In genomic region chr8:61466696-61467552, GRCm38 (mm10) we compare ENCODE assay signal across 21 mouse cellular contexts. TPM values are rescaled to one million over a fixed set of nuclear protein-coding genes. Genes with fewer than 3 reads are reported as not detected.
DNase-seq lines count a peak whose midpoint lies in the region; ATAC-seq lines count a peak whose summit lies in the region.
"Had no signal": no experiment of that assay in that cellular context is flagged by ENCODE, and none has a peak within 500 bp of the region (broad histone marks: within the 10 kb centered on the region; RNA-seq: fewer than 3 reads in every experiment).

No protein-coding gene starts in this region.

- no peaks in the 10 kb centered on the region for H3K9me3 ChIP-seq in hindbrain, embryonic 13.5 days
- H3K9me3 ChIP-seq in hindbrain, embryonic 10.5 days: no peaks in the 10 kb centered on the region
- H3K9me3 ChIP-seq in hindbrain, embryonic 15.5 days: no peaks in the 10 kb centered on the region
- H3K9me3 ChIP-seq in midbrain, embryonic 13.5 days: no peaks in the 10 kb centered on the region
- H3K9me3 ChIP-seq in neural tube, embryonic 14.5 days (ENCODE audit: control insufficient read depth, low read length): no peaks in the 10 kb centered on the region
- H3K9me3 ChIP-seq: embryonic facial prominence, embryonic 13.5 days; megakaryocyte, embryonic 14.5 days had no signal

- DNase-seq in hindbrain, embryonic 10.5 days (ENCODE audit: low spot score): no peak
- no peak for DNase-seq in cerebellum, adult 9-11 months
- DNase-seq in thymus, postnatal 10 days (ENCODE audit: low spot score in 2 of 2): no peak
- DNase-seq: adrenal gland, adult 8-10 months; cerebellum, postnatal 10 days; gastrocnemius, postnatal 36 days; kidney, adult 11 months; left cerebral cortex, postnatal 4 days; lung, adult 18-20 months; thymus, postnatal 25 days had no signal

- H3K4me2 ChIP-seq in hindbrain, embryonic 13.5 days: no peak overlapping the region
- H3K4me2 ChIP-seq in hindbrain, embryonic 15.5 days: no peak overlapping the region
- no peak overlapping the region for H3K4me2 ChIP-seq in midbrain, embryonic 13.5 days (replicated peaks)
- H3K4me2 ChIP-seq in neural tube, embryonic 14.5 days (ENCODE audit: low read depth, low read length): no peak overlapping the region
- H3K4me2 ChIP-seq: embryonic facial prominence, embryonic 13.5 days; liver, embryonic 11.5 days had no signal

- no peak overlapping the region for H3K9ac ChIP-seq in hindbrain, embryonic 13.5 days
- H3K9ac ChIP-seq in hindbrain, embryonic 15.5 days: no peak overlapping the region
- H3K9ac ChIP-seq in midbrain, embryonic 13.5 days (replicated peaks): no peak overlapping the region
- H3K9ac ChIP-seq in neural tube, embryonic 14.5 days (replicated peaks; ENCODE audit: low read depth, low read length): no peak overlapping the region
- H3K9ac ChIP-seq: embryonic facial prominence, embryonic 13.5 days had no signal

- H3K36me3 ChIP-seq in hindbrain, embryonic 13.5 days: no peaks in the 10 kb centered on the region
- H3K36me3 ChIP-seq in hindbrain, embryonic 10.5 days: no peaks in the 10 kb centered on the region
- H3K36me3 ChIP-seq in hindbrain, embryonic 15.5 days: no peaks in the 10 kb centered on the region
- no peaks in the 10 kb centered on the region for H3K36me3 ChIP-seq in midbrain, embryonic 13.5 days
- no peaks in the 10 kb centered on the region for H3K36me3 ChIP-seq in neural tube, embryonic 14.5 days (ENCODE audit: control insufficient read depth, insufficient read depth, low read length)
- H3K36me3 ChIP-seq: embryonic facial prominence, embryonic 13.5 days had no signal

- no peak overlapping the region for H3K27ac ChIP-seq in hindbrain, embryonic 13.5 days
- H3K27ac ChIP-seq in hindbrain, embryonic 10.5 days: no peak overlapping the region
- no peak overlapping the region for H3K27ac ChIP-seq in hindbrain, embryonic 15.5 days (replicated peaks)
- H3K27ac ChIP-seq in midbrain, embryonic 13.5 days: no peak overlapping the region
- no peak overlapping the region for H3K27ac ChIP-seq in neural tube, embryonic 14.5 days (ENCODE audit: low read depth, low read length)
- H3K27ac ChIP-seq: embryonic facial prominence, embryonic 13.5 days; kidney, postnatal 0 days; layer of hippocampus, adult 2 months had no signal

- peak; percentile 59; the same call in 1 of the 2 replicates for ATAC-seq in hindbrain, embryonic 13.5 days (ENCODE audit: low FRiP score)
- ATAC-seq in hindbrain, embryonic 15.5 days (ENCODE audit: low FRiP score, low read depth): peak; percentile 45; the same call in 1 of the 2 replicates
- peak; percentile 60 for ATAC-seq in midbrain, embryonic 13.5 days
- peak; percentile 60; the same call in 1 of the 2 replicates for ATAC-seq in neural tube, embryonic 14.5 days (ENCODE audit: low read depth)
- ATAC-seq: Patski had no signal

- H3K27me3 ChIP-seq in hindbrain, embryonic 13.5 days: no peaks in the 10 kb centered on the region
- H3K27me3 ChIP-seq in hindbrain, embryonic 10.5 days (ENCODE audit: insufficient read depth, poor library complexity, severe bottlenecking): no peaks in the 10 kb centered on the region
- H3K27me3 ChIP-seq in hindbrain, embryonic 15.5 days: no peaks in the 10 kb centered on the region
- H3K27me3 ChIP-seq in midbrain, embryonic 13.5 days: no peaks in the 10 kb centered on the region
- H3K27me3 ChIP-seq in neural tube, embryonic 14.5 days (ENCODE audit: control insufficient read depth, insufficient read depth, low read length): no peaks in the 10 kb centered on the region
- H3K27me3 ChIP-seq: embryonic facial prominence, embryonic 13.5 days; megakaryocyte, embryonic 14.5 days; Patski had no signal

- peaks cover 15% of the 10 kb centered on the region for H3K4me1 ChIP-seq in hindbrain, embryonic 13.5 days (replicated peaks)
- H3K4me1 ChIP-seq in hindbrain, embryonic 10.5 days (replicated peaks): no peaks in the 10 kb centered on the region
- H3K4me1 ChIP-seq in hindbrain, embryonic 15.5 days (replicated peaks): 0 out of 2 replicates have a peak, but pooled peaks cover 13% of the 10 kb centered on the region
- H3K4me1 ChIP-seq in midbrain, embryonic 13.5 days (replicated peaks): peaks cover 18% of the 10 kb centered on the region
- no peaks in the 10 kb centered on the region for H3K4me1 ChIP-seq in neural tube, embryonic 14.5 days (ENCODE audit: control insufficient read depth, insufficient read depth, low read length)

- 73% methylated on average over 15 of the region's 15 CpGs for WGBS in hindbrain, embryonic 13.5 days
- 90% methylated on average over 15 of the region's 15 CpGs for WGBS in hindbrain, embryonic 10.5 days
- 67% methylated on average over 15 of the region's 15 CpGs for WGBS in hindbrain, embryonic 15.5 days
- WGBS in midbrain, embryonic 13.5 days: 68% methylated on average over 15 of the region's 15 CpGs
- WGBS in neural tube, embryonic 14.5 days: 66% methylated on average over 15 of the region's 15 CpGs

- no peak overlapping the region for H3K4me3 ChIP-seq in hindbrain, embryonic 13.5 days
- H3K4me3 ChIP-seq in hindbrain, embryonic 10.5 days: no peak overlapping the region
- no peak overlapping the region for H3K4me3 ChIP-seq in hindbrain, embryonic 15.5 days
- H3K4me3 ChIP-seq in midbrain, embryonic 13.5 days (replicated peaks): no peak overlapping the region
- no peak overlapping the region for H3K4me3 ChIP-seq in neural tube, embryonic 14.5 days (ENCODE audit: low read depth, low read length)
- H3K4me3 ChIP-seq: embryonic facial prominence, embryonic 13.5 days; layer of hippocampus, adult 2 months; megakaryocyte, embryonic 14.5 days; myocyte had no signal

RNA-seq across cellular contexts. Expression of gene Cbr4, which starts 20.6 kb away (rescaled TPM):
- 21.7 and 23.0 TPM in 2 replicates for polyA plus RNA-seq in hindbrain, embryonic 13.5 days (2015; fragmentation: Nextera tagmentation; extraction: Ambion mirVana)
- 23.8 and 27.1 TPM in 2 replicates for polyA plus RNA-seq in hindbrain, embryonic 10.5 days (2016; fragmentation: Nextera tagmentation; extraction: Ambion mirVana)
- polyA plus RNA-seq in hindbrain, embryonic 15.5 days (2015; fragmentation: Nextera tagmentation; extraction: Ambion mirVana): 17.9 and 19.3 TPM in 2 replicates
- 21.4 and 25.0 TPM in 2 replicates for polyA plus RNA-seq in midbrain, embryonic 13.5 days (2015; fragmentation: Nextera tagmentation; extraction: Ambion mirVana)
- polyA plus RNA-seq in neural tube, embryonic 14.5 days (2014; fragmentation: Nextera tagmentation; extraction: Ambion mirVana): 19.6 and 20.2 TPM in 2 replicates
